Mouse (Mus musculus): Measurements from ENCODE around the gene Slc26a6. TPM values are rescaled to one million over a fixed set of nuclear protein-coding genes. Genes with fewer than 3 reads are reported as not detected.
A peak's percentile ranks its signal among the peaks of the same experiment; 100 is the strongest.

The Slc26a6 gene
- polyA plus RNA-seq (2011; ENCODE audit: insufficient read length, low read depth, missing spikeins), result 9.7 and 10.1 TPM in 2 replicates

- Histone ChIP-seq H3K4me3 (ENCODE audit: insufficient read depth, low read length) (peak within 1 kb of the TSS; percentile 76), H3K4me1 (ENCODE audit: control insufficient read depth, insufficient read depth, low read length) (no peaks in the 10 kb centered on the region), H3K27ac (ENCODE audit: insufficient read depth, low read length) (peak within 1 kb of the TSS; percentile 63)
- TF ChIP-seq CTCF (IDR thresholded peaks at IDR 0.05; ENCODE audit: borderline replicate concordance, insufficient read depth, low read length), result no peak
These were observed at the start of gene Slc26a6 for GRCm38 (mm10) chr9:108852976-108853375. Gene Slc26a6 (plus strand): TSS chr9:108853283.

GRCm38 (mm10) chr9:108805768-108806167, 47.3 kb upstream of the Slc26a6 start:
- TF ChIP-seq POLR2A (IDR thresholded peaks at IDR 0.05; ENCODE audit: low read depth, low read length) (no peak), CTCF (IDR thresholded peaks at IDR 0.05; ENCODE audit: borderline replicate concordance, insufficient read depth, low read length) (no peak)
- Histone ChIP-seq H3K27ac (ENCODE audit: insufficient read depth, low read length) (no peak overlapping the region), H3K4me1 (ENCODE audit: control insufficient read depth, insufficient read depth, low read length) (0 out of 2 replicates have a peak, but pooled peaks cover 3% of the 10 kb centered on the region), H3K4me3 (ENCODE audit: insufficient read depth, low read length) (no peak overlapping the region)

GRCm38 (mm10) chr9:108806379-108806778, 46.7 kb upstream of the Slc26a6 start:
- Histone ChIP-seq H3K4me3 (ENCODE audit: insufficient read depth, low read length) (no peak overlapping the region), H3K4me1 (ENCODE audit: control insufficient read depth, insufficient read depth, low read length) (0 out of 2 replicates have a peak, but pooled peaks cover 3% of the 10 kb centered on the region), H3K27ac (ENCODE audit: insufficient read depth, low read length) (no peak overlapping the region)
- no peak for TF ChIP-seq POLR2A (IDR thresholded peaks at IDR 0.05; ENCODE audit: low read depth, low read length)
- no peak for TF ChIP-seq CTCF (IDR thresholded peaks at IDR 0.05; ENCODE audit: borderline replicate concordance, insufficient read depth, low read length)

GRCm38 (mm10) chr9:108806831-108807230, 46.3 kb upstream of the Slc26a6 start:
- H3K27ac ChIP-seq (ENCODE audit: insufficient read depth, low read length), result no peak overlapping the region
- TF ChIP-seq POLR2A (IDR thresholded peaks at IDR 0.05; ENCODE audit: low read depth, low read length), result no peak
- TF ChIP-seq CTCF (IDR thresholded peaks at IDR 0.05; ENCODE audit: borderline replicate concordance, insufficient read depth, low read length), result no peak

GRCm38 (mm10) chr9:108807674-108808073, 45.4 kb upstream of the Slc26a6 start:
- no peak overlapping the region for H3K4me3 ChIP-seq (ENCODE audit: insufficient read depth, low read length)
- TF ChIP-seq CTCF (IDR thresholded peaks at IDR 0.05; ENCODE audit: borderline replicate concordance, insufficient read depth, low read length) (no peak), POLR2A (IDR thresholded peaks at IDR 0.05; ENCODE audit: low read depth, low read length) (no peak)
- H3K4me1 ChIP-seq (ENCODE audit: control insufficient read depth, insufficient read depth, low read length), result 0 out of 2 replicates have a peak, but pooled peaks cover 3% of the 10 kb centered on the region
- no peak overlapping the region; the same call in 1 of the 2 replicates for H3K27ac ChIP-seq (ENCODE audit: insufficient read depth, low read length)

More at GRCm38 (mm10) chr9:108806831-108807230, 46.3 kb upstream of the Slc26a6 start:
- 0 out of 2 replicates have a peak, but pooled peaks cover 3% of the 10 kb centered on the region for H3K4me1 ChIP-seq (ENCODE audit: control insufficient read depth, insufficient read depth, low read length)
- no peak overlapping the region for H3K4me3 ChIP-seq (ENCODE audit: insufficient read depth, low read length)

- TF ChIP-seq CTCF (IDR thresholded peaks at IDR 0.05; ENCODE audit: borderline replicate concordance, insufficient read depth, low read length) (peak; percentile 44; the same call in 1 of the 2 replicates), POLR2A (IDR thresholded peaks at IDR 0.05; ENCODE audit: low read depth, low read length) (peak; percentile 71)
- H3K4me1 ChIP-seq (ENCODE audit: control insufficient read depth, insufficient read depth, low read length), result 0 out of 2 replicates have a peak, but pooled peaks cover 3% of the 10 kb centered on the region
- peak within 1 kb of the TSS; percentile 57 for H3K4me3 ChIP-seq (ENCODE audit: insufficient read depth, low read length)
- no peak within 1 kb of the TSS; the same call in 1 of the 2 replicates for H3K27ac ChIP-seq (ENCODE audit: insufficient read depth, low read length)
These were observed 44.9 kb upstream of the Slc26a6 start, which contains the start of gene Nckipsd for GRCm38 (mm10) chr9:108808163-108808665. Gene Nckipsd (plus strand): TSS chr9:108808368.

GRCm38 (mm10) chr9:108809188-108809587, 43.9 kb upstream of the Slc26a6 start:
- TF ChIP-seq POLR2A (IDR thresholded peaks at IDR 0.05; ENCODE audit: low read depth, low read length), result no peak
- H3K4me1 ChIP-seq (ENCODE audit: control insufficient read depth, insufficient read depth, low read length), result 0 out of 2 replicates have a peak, but pooled peaks cover 3% of the 10 kb centered on the region
- peak overlapping the region; percentile 57 for H3K4me3 ChIP-seq (ENCODE audit: insufficient read depth, low read length)
- H3K27ac ChIP-seq (ENCODE audit: insufficient read depth, low read length), result no peak overlapping the region

GRCm38 (mm10) chr9:108809723-108810122, 43.4 kb upstream of the Slc26a6 start:
- TF ChIP-seq CTCF (IDR thresholded peaks at IDR 0.05; ENCODE audit: borderline replicate concordance, insufficient read depth, low read length) (no peak), POLR2A (IDR thresholded peaks at IDR 0.05; ENCODE audit: low read depth, low read length) (no peak)
- 0 out of 2 replicates have a peak, but pooled peaks cover 3% of the 10 kb centered on the region for H3K4me1 ChIP-seq (ENCODE audit: control insufficient read depth, insufficient read depth, low read length)
- no peak overlapping the region for H3K4me3 ChIP-seq (ENCODE audit: insufficient read depth, low read length)
- H3K27ac ChIP-seq (ENCODE audit: insufficient read depth, low read length), result no peak overlapping the region

- Histone ChIP-seq H3K4me3 (ENCODE audit: insufficient read depth, low read length) (no peak overlapping the region), H3K27ac (ENCODE audit: insufficient read depth, low read length) (no peak overlapping the region), H3K4me1 (ENCODE audit: control insufficient read depth, insufficient read depth, low read length) (0 out of 2 replicates have a peak, but pooled peaks cover 3% of the 10 kb centered on the region)
- no peak for TF ChIP-seq POLR2A (IDR thresholded peaks at IDR 0.05; ENCODE audit: low read depth, low read length)
- TF ChIP-seq CTCF (IDR thresholded peaks at IDR 0.05; ENCODE audit: borderline replicate concordance, insufficient read depth, low read length), result no peak
These were observed 42.6 kb upstream of the Slc26a6 start for GRCm38 (mm10) chr9:108810516-108810915.

- no peaks in the 10 kb centered on the region for H3K4me1 ChIP-seq (ENCODE audit: control insufficient read depth, insufficient read depth, low read length)
- no peak overlapping the region for H3K4me3 ChIP-seq (ENCODE audit: insufficient read depth, low read length)
- TF ChIP-seq POLR2A (IDR thresholded peaks at IDR 0.05; ENCODE audit: low read depth, low read length), result no peak
- no peak for TF ChIP-seq CTCF (IDR thresholded peaks at IDR 0.05; ENCODE audit: borderline replicate concordance, insufficient read depth, low read length)
- no peak overlapping the region for H3K27ac ChIP-seq (ENCODE audit: insufficient read depth, low read length)
These were observed 37.5 kb upstream of the Slc26a6 start for GRCm38 (mm10) chr9:108815557-108815956.
